In genomic region chr4:139623434-139624115, GRCm38 (mm10) we compare ENCODE assay signal across 8 mouse cellular contexts. TPM values are rescaled to one million over a fixed set of nuclear protein-coding genes. Genes with fewer than 3 reads are reported as not detected.
A peak's percentile ranks its signal among the peaks of the same experiment; 100 is the strongest.
DNase-seq lines count a peak whose midpoint lies in the region; ATAC-seq and TF ChIP-seq lines count a peak whose summit lies in the region.

No protein-coding gene starts in this region.

- no peaks in the 10 kb centered on the region for H3K36me3 ChIP-seq in heart, embryonic 11.5 days (ENCODE audit: control insufficient read depth, insufficient read depth, low read length)
- H3K36me3 ChIP-seq in G1E (replicated peaks) (peaks cover 30% of the 10 kb centered on the region), macrophage (ENCODE audit: inconsistent target) (no peaks in the 10 kb centered on the region)
- H3K36me3 ChIP-seq in hindbrain, embryonic 13.5 days: no peaks in the 10 kb centered on the region

- TF ChIP-seq CTCF in G1E (IDR thresholded peaks at IDR 0.05; ENCODE audit: low read depth, low read length): no peak

- H3K27me3 ChIP-seq in heart, embryonic 11.5 days (ENCODE audit: control insufficient read depth, insufficient read depth, low read length): no peaks in the 10 kb centered on the region
- no peaks in the 10 kb centered on the region for H3K27me3 ChIP-seq in G1E (ENCODE audit: insufficient read depth, low read length)
- no peaks in the 10 kb centered on the region for H3K27me3 ChIP-seq in hindbrain, embryonic 13.5 days

- H3K4me3 ChIP-seq in heart, embryonic 11.5 days (ENCODE audit: low read depth, low read length): peak overlapping the region; percentile 77
- H3K4me3 ChIP-seq in G1E (ENCODE audit: low read depth, low read length) (peak overlapping the region; percentile 83), macrophage (ENCODE audit: inconsistent target) (peak overlapping the region; percentile 87)
- H3K4me3 ChIP-seq in hindbrain, embryonic 13.5 days: peak overlapping the region; percentile 86

- H3K79me2 ChIP-seq in macrophage (ENCODE audit: inconsistent target): no peaks in the 10 kb centered on the region

- 25% methylated on average over 21 of the region's 21 CpGs for whole genome bisulfite sequencing in heart, embryonic 11.5 days (ENCODE audit: insufficient replicate concordance)
- 26% methylated on average over 21 of the region's 21 CpGs for WGBS in hindbrain, embryonic 13.5 days
- WGBS in macrophage (ENCODE audit: missing documents): 19% methylated on average over 21 of the region's 21 CpGs

- 0 out of 2 replicates have a peak, but pooled peaks cover 5% of the 10 kb centered on the region for H3K4me1 ChIP-seq in heart, embryonic 11.5 days (ENCODE audit: control insufficient read depth, insufficient read depth, low read length)
- peaks cover 57% of the 10 kb centered on the region for H3K4me1 ChIP-seq in G1E (ENCODE audit: insufficient read depth, low read depth, low read length)
- peaks cover 28% of the 10 kb centered on the region for H3K4me1 ChIP-seq in hindbrain, embryonic 13.5 days (replicated peaks)

- no peak for ATAC-seq in heart, embryonic 11.5 days (replicated peaks; ENCODE audit: insufficient number of reproducible peaks, low FRiP score, low TSS enrichment)
- ATAC-seq in G1E (ENCODE audit: extremely low read depth, insufficient number of reproducible peaks, low FRiP score, poor library complexity, severe bottlenecking): no peak
- ATAC-seq in hindbrain, embryonic 13.5 days (ENCODE audit: low FRiP score): no peak

- H3K27ac ChIP-seq in heart, embryonic 11.5 days (ENCODE audit: low read depth, low read length): peak overlapping the region; percentile 70; the same call in 1 of the 2 replicates
- peak overlapping the region; percentile 93; the same call in 1 of the 2 replicates for H3K27ac ChIP-seq in hindbrain, embryonic 13.5 days
- peak overlapping the region; percentile 91 for H3K27ac ChIP-seq in macrophage

- no peaks in the 10 kb centered on the region for H3K9me3 ChIP-seq in heart, embryonic 11.5 days (replicated peaks; ENCODE audit: control insufficient read depth, low read length)
- H3K9me3 ChIP-seq in G1E (replicated peaks): no peaks in the 10 kb centered on the region
- H3K9me3 ChIP-seq in hindbrain, embryonic 13.5 days: no peaks in the 10 kb centered on the region

- H3K4me2 ChIP-seq in heart, embryonic 11.5 days: peak overlapping the region; percentile 91
- H3K4me2 ChIP-seq in hindbrain, embryonic 13.5 days: peak overlapping the region; percentile 87

- peak overlapping the region; percentile 80 for H3K9ac ChIP-seq in heart, embryonic 11.5 days (ENCODE audit: low read depth, low read length)
- H3K9ac ChIP-seq in hindbrain, embryonic 13.5 days: peak overlapping the region; percentile 87

- no peak for DNase-seq in heart, postnatal 25 days (ENCODE audit: low spot score)
- no peak for DNase-seq in G1E (ENCODE audit: low spot score)
- no peak for DNase-seq in adrenal gland, adult 8-10 months
- no peak for DNase-seq in retina, embryonic 14.5 days (ENCODE audit: low spot score)
- DNase-seq in ovary, adult 18-20 months (ENCODE audit: low spot score): no peak

- intact Hi-C loops in heart, postnatal 25 days (cut with DNase I): no loop called here

RNA-seq across cellular contexts. Expression of gene Aldh4a1, which starts 0.9 kb away (rescaled TPM):
- 11.8 and 16.7 TPM in 2 replicates for polyA plus RNA-seq in heart, embryonic 11.5 days (2014; fragmentation: Nextera tagmentation; extraction: Ambion mirVana)
- total RNA-seq in heart, postnatal 25 days (2021): 10 to 100 TPM; 64.1 to 68.5 TPM
- total RNA-seq in G1E (2014; fragmentation: Nextera tagmentation) (17.7 and 22.3 TPM in 2 replicates), G1E (2017) (13.3 and 16.0 TPM in 2 replicates)
- polyA plus RNA-seq in G1E (2012) (44.1 and 54.5 TPM in 2 replicates), macrophage (2018) (5.2 to 11.2 TPM (median 9.2 TPM) in 3 replicates)
- polyA plus RNA-seq in hindbrain, embryonic 13.5 days (2015; fragmentation: Nextera tagmentation; extraction: Ambion mirVana): 21.8 and 22.2 TPM in 2 replicates
- 10 to 100 TPM in 12 of 26 experiments, 1 to 10 TPM in 14; 2.3 to 22.2 (median 7.9) TPM for total RNA-seq in macrophage (2018; cell fraction: chromatin; rRNA removed)
- total RNA-seq in macrophage (2018; cell fraction: cytosol; rRNA removed): 10 to 100 TPM in 11 of 26 experiments, 1 to 10 TPM in 15; 5.6 to 14.9 (median 9.5) TPM
- 10 to 100 TPM in 4 of 26 experiments, 1 to 10 TPM in 22; 2.7 to 13.3 (median 6.7) TPM for total RNA-seq in macrophage (2018; cell fraction: nucleus; rRNA removed)
- 100 to 1,000 TPM in 2 of 4 experiments, 10 to 100 TPM in 2; 62.6 to 149 (median 97.9) TPM for total RNA-seq in adrenal gland, adult 8-10 months (2022)

RNA-seq across cellular contexts. Expression of gene Gm21969, which starts 20.6 kb away (rescaled TPM):
- not detected in 2 replicates for polyA plus RNA-seq in heart, embryonic 11.5 days (2014; fragmentation: Nextera tagmentation; extraction: Ambion mirVana)
- total RNA-seq in heart, postnatal 25 days (2021): not detected
- not detected in 2 replicates for total RNA-seq in G1E (2014; fragmentation: Nextera tagmentation)
- total RNA-seq in G1E (2017): not detected in 2 replicates
- 0.02 and 0.04 TPM in 2 replicates for polyA plus RNA-seq in G1E (2012)
- not detected in 2 replicates for polyA plus RNA-seq in hindbrain, embryonic 13.5 days (2015; fragmentation: Nextera tagmentation; extraction: Ambion mirVana)
- total RNA-seq in macrophage (2018; cell fraction: chromatin; rRNA removed): under 1 TPM in 1 of 26 experiments, not detected in 25; 0.20 TPM
- total RNA-seq in macrophage (2018; cell fraction: cytosol; rRNA removed): not detected
- total RNA-seq in macrophage (2018; cell fraction: nucleus; rRNA removed): not detected
- not detected in 3 replicates for polyA plus RNA-seq in macrophage (2018)
- total RNA-seq in adrenal gland, adult 8-10 months (2022): under 1 TPM in 2 of 4 experiments, not detected in 2; 0.09 to 0.25 TPM

RNA-seq across cellular contexts. Expression of gene Tas1r2, which starts 29.8 kb away (rescaled TPM):
- polyA plus RNA-seq in heart, embryonic 11.5 days (2014; fragmentation: Nextera tagmentation; extraction: Ambion mirVana): not detected in 2 replicates
- total RNA-seq in heart, postnatal 25 days (2021): not detected
- total RNA-seq in G1E (2014; fragmentation: Nextera tagmentation) (not detected in 2 replicates), G1E (2017) (0.12 TPM in 1 of 2 replicates, not detected in the other)
- polyA plus RNA-seq in G1E (2012) (not detected in 2 replicates), macrophage (2018) (not detected in 3 replicates)
- not detected in 2 replicates for polyA plus RNA-seq in hindbrain, embryonic 13.5 days (2015; fragmentation: Nextera tagmentation; extraction: Ambion mirVana)
- not detected for total RNA-seq in macrophage (2018; cell fraction: chromatin; rRNA removed)
- not detected for total RNA-seq in macrophage (2018; cell fraction: cytosol; rRNA removed)
- under 1 TPM in 1 of 26 experiments, not detected in 25; 0.34 TPM for total RNA-seq in macrophage (2018; cell fraction: nucleus; rRNA removed)
- total RNA-seq in adrenal gland, adult 8-10 months (2022): not detected
